Mouse (Mus musculus): ENCODE results near the gene Lias.

The Lias gene

DNA sequence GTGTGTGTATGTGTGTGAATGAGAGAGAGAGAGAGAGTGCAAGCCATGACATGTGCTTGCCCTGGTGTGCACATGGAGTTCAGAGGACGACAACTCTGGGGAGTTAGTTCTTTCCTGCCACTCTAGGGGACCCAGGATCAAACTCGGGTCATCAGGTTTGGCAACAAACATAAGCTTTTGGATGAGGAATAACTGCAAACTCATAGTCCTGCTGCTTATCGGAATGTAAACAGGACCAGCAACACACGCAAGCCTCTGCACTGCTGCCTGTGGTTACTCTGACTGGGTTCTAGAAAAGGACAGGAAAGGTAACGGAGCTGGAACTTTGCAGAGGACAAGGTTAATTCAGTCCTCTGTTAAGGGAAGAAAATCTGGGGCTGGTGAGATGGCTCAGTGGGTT, 34.0 kb downstream of the Lias start:
- DNase-seq (ENCODE audit: low spot score in 2 of 2), result no peak

DNA sequence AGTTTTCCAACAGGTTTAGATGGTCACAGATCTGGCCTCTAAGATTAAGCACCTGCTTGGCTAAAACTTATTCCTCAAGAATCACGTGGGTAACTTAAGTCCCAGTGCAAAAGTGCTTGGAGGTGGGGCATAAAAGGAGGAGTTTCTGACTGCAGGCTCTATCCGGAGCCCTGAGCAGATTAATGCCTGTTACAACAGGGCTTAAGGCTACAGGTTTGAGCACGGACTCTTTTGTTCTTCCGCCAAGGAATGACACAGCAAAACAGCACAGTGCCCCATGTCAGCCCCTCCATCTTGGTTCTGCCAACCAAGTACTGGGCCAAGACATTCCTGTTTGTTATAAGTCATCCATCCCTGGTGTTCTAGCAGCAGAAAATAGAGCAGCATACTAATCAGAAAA, 37.0 kb downstream of the Lias start:
- no peak for DNase-seq (ENCODE audit: low spot score in 2 of 2)

DNA sequence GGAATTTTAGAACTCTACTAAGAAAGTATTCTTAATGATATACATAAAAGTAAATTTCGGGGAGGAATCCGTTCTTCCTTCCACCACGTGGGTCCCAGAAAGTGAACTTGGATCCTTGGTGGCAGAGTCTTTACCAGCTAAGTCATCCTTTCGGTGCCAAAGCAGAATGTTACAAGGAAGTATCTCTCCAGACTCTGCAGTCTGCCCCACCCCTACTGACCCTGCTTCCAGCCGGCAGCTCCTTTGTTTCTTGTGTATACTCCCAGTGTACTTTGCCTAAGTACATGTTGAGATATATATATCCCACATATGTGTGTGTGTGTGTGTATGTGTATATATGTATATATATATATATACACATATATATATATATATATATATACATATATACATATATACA, 38.1 kb downstream of the Lias start:
- DNase-seq (ENCODE audit: low spot score in 2 of 2), result no peak

DNA sequence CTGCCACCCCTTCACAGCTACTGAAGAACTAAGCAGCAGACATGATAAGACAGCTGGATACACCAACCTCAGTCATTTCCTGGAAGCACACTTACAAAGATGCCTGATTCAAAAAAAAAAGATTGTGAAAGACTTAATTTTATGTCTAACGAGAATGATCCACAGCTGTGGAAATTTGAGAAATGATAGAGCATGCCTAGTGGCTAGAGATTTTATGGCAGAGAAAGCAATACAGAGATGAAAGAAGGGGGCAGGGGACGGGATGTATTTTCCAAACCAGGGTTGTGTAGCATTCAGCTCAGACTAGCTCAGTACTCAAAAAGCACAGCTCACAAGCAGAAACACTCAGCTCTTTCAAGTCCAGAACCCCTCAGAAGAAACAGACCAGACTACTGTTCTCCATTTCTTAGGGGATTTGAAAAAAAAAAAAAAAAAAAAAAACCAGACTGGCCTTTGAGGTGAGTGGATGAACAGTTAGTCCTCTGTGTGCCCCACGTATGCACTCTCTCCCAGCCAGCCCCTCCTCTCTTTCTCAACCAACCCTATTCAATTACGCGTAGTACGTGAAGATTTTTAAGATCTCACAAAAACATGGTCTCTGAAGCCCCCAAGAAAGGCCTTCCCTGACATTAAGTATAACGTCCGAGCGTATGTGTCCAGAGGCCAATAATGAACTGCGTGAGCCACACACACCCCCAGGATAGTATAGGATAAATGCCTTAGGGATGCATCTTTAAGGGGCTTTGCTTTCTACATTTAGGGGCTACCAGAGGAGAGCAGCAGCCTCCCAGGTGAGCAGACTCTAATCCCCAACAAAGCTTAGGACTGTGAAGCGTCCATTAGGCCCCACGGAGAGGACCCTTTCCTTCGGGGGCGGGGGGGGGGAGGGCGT, 43.4 kb downstream of the Lias start:
- no peak for DNase-seq (ENCODE audit: low spot score in 2 of 2)

DNA sequence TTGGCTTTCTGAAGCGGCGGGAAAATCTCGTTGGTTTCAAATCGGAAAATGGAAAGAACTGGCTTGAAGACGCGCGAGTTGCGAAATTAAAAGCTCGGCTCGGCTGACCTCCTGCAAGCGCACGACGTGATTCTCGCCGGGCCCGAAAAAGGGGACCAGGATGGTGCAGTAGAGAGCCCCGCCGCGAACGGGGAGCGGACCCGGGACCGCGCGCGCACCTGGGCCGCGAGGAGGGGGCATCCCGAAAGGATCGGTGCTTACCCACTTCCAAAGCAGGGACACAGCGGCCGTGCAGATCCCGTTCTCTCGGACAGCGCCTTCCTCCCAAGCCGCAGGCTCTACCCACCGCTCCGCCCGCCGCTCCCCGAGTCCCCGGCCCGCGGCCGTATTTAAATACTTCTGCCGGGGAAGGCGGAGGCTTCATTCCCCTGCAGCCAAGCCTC, 44.1 kb downstream of the Lias start:
- DNase-seq (ENCODE audit: low spot score in 2 of 2), result no peak

DNA sequence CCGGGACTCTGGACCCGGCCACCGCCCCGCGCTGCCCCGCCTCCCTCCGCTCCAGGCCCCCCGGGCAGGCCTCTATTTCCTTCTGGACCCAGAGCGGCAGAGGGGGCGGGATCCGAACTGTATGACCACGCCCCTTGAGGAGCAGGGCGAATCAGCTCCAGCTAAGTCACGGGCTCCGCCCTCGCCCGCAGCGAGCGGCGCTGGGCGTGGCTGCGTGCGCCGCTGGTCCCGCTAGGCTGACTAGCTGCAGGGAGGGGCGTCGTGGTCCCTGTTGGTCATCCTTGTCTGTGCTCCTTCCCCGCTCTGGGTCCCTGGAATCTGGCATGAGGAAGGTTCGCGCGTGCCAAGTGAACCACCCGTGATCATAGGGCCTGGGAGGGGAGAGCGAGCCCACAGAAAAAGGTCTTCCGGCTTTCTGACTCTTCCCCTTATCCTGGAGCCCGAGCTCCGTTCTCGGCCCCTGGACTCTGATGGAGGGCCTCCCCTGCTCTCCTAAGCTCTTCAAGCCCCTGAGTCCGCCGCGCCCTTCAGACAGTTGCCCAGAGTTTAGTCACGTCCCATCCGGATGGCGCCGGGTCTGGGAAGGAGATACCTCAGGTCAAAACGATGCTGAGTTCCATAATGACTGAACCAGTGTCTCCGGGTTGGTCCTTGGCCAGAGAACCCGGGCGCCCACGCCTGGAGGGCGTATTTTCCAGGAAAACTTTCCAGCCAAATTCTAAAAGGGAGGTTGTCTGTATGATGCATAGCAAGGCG, 44.7 kb downstream of the Lias start, which contains the start of gene Ugdh:
Gene Ugdh (minus strand): TSS at position 144 of the 756 bp plus-strand sequence.
- peak; percentile 90 to 92 for DNase-seq (ENCODE audit: low spot score in 2 of 2)

DNA sequence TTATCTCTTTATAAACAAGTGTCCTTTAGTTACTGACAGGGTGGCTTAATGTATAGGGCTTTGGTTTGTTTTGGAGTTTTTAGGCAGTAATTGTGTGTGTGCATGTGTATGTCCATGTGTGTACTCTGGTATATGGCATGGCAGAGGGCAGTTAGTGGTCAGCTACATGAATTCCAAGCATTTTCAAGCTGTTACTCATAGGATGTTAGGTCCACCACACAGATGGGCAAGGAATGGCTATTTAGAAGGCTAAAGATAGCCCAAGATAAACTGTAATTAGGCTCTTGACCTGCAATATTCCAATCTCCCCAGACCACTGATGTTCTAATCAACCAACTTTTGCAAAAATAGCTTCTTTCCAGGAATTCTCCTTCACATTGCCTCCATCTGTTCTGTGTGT, 46.7 kb downstream of the Lias start:
- no peak for DNase-seq (ENCODE audit: low spot score in 2 of 2)

DNA sequence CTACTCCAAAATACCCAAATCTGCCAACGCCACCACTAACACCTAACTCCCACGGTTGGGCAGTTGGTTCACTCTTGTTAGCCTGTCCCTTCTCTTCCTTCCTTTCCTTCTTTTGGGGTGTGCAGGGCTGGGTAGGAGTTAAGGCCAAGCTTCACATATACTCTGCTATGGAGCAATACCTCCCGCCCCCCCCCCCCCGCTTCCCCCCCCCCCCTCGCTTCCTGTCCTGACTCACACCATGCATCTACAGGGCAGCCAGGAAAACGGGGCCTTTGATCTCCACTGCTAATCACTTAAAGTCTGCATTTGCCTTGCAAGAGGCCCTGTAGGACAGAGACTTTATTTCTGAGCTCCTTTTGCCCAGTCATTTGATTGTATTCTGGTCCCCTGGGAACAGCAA, 53.7 kb downstream of the Lias start:
- no peak for DNase-seq (ENCODE audit: low spot score in 2 of 2)

DNA sequence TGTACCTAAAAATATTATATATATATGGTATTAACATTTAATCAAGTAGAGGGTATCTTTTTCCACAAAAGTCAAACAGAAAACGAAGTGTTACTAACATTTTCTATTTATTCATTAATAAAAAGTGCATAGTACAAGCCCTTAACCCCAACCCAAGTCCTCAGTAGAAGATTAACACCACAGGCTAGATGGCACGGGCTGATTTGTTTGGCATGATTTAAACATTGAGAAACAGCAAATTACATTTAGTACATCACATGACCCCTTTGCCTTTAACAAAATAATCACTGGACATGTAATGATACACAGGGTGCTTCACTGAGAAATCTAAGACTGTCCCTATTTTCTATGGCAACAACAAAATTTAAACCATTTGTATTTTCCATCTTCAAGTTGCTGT, 55.5 kb downstream of the Lias start:
- no peak for DNase-seq (ENCODE audit: low spot score in 2 of 2)

DNA sequence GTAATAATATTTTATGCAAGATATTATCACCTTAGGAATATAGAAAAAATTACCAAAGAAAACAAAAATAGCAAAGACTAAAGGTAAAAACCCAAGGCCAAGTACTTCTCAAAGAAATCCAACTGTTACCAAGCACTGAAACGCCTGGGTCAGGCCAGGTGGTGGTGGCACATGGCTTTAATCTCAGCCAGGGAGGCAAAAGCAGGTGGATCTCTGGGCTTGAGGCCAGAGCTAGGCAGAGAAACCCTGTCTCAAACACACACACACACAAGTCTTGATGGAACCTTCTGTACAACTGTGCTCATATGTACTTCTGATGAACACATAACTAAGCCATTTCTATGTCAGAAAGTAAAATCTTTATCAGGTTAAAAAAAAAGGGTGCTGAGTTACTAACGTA, 56.5 kb downstream of the Lias start:
- no peak for DNase-seq (ENCODE audit: low spot score in 2 of 2)

DNA sequence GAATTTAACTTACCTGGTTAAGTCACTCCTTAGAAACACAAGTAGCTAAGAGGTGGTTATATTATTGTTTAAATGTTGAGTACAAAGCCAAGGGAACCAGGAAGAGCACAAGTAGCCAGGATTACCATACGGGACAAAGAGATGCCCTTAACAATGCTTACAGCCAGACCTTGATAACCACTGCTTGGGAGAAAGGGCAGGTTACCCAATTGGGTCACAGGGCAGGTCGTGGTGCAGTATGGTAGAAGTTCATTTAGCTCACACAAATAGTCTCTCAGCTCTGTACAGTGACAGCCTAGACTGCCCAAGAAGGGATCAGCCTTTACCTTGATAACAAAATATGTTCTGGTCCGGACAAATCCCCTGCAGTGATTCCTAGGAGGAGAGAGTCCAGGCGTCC, 57.6 kb downstream of the Lias start:
- DNase-seq (ENCODE audit: low spot score in 2 of 2), result no peak

DNA sequence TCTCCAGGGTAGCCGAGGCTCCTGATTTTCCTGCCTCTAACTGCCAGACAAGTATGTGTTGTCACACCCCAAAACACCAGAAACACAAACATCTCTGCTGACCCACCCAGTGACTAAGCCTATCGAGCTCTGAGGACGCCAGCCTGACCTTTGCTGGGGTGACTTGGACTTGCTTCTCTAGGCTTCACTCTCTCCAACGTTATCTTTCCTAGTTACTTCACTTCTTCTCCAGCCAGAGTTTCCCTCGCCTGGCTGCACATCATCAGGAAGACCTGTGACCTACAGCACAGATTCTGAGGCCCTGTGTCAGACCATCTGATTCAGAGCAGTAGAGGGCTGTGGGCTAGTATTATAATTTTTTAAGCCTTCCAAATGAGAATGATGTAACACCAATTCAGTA, 63.5 kb downstream of the Lias start:
- no peak for DNase-seq (ENCODE audit: low spot score in 2 of 2)

DNA sequence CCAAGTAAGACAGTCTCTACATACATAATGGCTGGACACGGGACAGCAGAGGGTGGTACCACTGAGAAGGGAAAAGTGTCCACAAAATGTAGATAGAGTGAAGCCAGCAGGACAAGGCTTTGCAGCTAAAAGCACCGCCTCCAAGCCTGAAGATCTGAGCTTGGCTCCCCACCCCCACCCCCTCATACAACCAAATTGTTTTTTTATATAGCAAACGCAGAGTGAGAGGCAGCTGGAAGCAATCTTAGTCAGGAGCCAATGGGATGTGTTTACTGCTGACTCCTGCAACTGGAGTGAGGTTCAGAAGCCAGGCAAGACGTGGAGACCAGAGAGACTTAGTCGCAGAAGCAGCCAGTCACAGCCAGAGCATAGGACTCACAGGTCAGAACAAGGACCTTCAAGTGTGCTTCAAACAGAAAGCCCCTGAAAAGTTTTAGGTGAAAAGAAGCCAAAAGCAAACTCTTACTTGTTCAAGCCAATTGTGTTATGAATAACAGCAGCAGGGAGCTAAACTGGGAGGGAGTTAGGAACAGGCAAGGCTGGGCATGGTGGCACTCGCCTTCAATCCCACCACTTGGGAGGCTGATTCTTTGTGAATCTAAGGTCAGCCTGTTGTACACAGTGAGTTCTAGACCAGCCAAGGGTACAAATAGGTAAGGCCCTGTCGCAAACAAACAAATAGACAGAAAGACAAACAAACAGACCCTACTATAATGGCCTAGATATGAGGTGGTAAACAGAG, 66.0 kb downstream of the Lias start:
- no peak for DNase-seq (ENCODE audit: low spot score in 2 of 2)

DNA sequence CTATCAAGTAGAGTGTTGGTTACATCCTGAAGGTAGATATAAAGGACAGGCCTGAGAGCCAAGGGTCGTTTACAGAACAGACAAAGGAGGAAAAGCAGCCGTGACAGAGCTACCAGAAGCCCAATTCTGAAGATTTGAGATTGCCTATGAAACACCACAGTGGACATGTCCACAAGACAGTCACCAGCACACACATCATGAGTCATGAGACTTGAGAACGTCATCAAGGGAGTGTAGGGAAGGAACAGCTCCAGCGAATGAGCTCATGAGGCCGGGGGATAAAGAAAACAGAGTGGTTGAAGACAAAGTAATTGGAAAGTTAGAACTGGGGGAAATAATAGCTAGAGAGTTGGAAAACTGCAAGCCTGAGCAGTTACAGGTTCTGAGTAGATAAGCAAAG, 66.5 kb downstream of the Lias start:
- DNase-seq (ENCODE audit: low spot score in 2 of 2), result no peak

DNA sequence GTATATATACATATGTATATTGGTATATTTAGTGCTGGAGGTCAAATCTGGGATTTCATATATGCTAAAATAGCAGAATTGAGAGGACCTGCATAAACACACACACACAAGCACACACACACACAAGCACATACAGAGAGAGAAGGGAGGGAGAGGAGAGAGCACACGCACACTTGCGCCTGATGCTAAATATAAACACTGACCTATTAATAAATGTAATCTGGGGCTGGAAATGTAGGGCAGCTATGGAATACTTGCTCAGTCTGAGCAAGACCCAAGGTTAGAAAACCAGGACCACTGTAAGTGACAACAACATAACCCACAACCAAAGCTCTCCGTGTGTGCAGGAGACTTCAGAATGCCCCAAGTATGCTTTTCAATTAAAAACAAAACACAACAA, 68.2 kb downstream of the Lias start:
- DNase-seq (ENCODE audit: low spot score in 2 of 2), result no peak

All from thymus, postnatal 10 days (tissue).